Mouse (Mus musculus): ENCODE data around the gene Olfr1315-ps1. TPM values are rescaled to one million over a fixed set of nuclear protein-coding genes. Genes with fewer than 3 reads are reported as not detected.

Gene Olfr1315-ps1
- total RNA-seq (2023): not detected

DNA sequence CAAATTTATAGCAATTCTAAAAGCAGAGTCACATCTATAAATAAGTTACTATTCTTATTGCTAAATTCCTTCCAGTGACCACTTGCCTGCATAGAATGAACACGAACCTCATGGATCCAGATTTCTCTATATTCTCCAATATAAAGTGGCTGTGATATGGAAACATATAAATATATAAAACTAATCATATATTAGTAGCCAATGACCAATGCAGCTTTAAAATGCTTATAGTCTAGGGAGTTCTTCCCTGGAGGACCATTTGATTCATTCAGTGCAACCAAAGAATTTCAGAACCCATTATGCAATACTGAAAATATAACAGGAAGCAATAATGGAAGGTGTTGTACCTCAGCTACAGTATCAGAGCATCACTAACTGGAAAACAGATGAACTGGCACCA lies at the start of gene Olfr1315-ps1:
Olfr1315-ps1 (minus strand) TSS at position 101 of the 400 bp plus-strand sequence.

GRCm38 (mm10) chr2:112153898-112154297 lies 38.7 kb upstream of the Olfr1315-ps1 start, which contains the start of gene Olfr1318:
TSS of gene Olfr1318 (plus strand) at chr2:112154198.

DNA sequence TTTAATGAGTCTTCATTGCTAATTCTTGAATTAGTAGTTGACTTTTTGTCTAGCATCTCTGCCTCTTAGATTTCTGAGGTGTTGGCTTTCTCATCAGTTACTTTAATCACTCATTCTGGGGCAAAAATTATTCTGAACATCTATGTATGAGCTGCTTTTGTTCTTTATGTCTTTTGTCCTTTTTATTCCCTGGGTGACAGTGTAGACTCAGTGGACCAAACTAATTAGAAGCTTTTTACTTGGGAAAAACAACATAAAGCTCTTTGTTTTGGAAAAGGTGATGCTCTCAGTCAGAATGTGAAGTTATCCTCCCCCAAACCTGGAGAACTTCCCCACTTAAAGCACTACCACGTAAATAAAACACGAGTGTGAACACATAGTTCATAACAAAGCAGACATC lies 24.8 kb upstream of the Olfr1315-ps1 start, which contains the start of gene Olfr1317:
Olfr1317 (plus strand) TSS at position 301 of the 400 bp plus-strand sequence.

DNA sequence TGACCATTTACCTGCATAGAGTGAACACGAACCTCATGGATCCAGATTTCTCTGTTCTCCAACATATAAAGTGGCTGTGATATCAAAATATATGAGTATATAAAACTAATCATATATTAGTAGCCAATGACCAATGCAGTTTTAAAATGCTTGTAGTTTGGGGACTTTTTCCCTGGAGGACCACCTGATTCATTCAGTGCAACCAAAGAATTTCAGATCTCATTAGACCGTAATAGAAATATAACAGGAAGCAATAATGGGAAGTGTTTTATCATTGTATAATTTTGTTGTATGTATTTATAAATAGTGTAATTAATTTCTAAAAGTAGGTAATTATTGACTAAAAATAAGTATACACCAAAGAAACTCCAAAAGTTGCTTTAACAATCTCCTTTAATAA lies 19.6 kb upstream of the Olfr1315-ps1 start, which contains the start of gene Olfr1316:
Olfr1316 (minus strand) TSS at position 101 of the 400 bp plus-strand sequence.

GRCm38 (mm10) chr2:112096681-112097080 lies 18.6 kb downstream of the Olfr1315-ps1 start, which contains the start of gene Olfr1314:
TSS of gene Olfr1314 (minus strand) at chr2:112096781.

GRCm38 (mm10) chr2:112077743-112078142 lies 37.5 kb downstream of the Olfr1315-ps1 start, which contains the start of gene Olfr1313:
TSS of gene Olfr1313 (minus strand) at chr2:112077843.

Other genes starting within 250 kb of the Olfr1315-ps1 start
- not detected for gene Olfr1305, start 238.3 kb downstream of the Olfr1315-ps1 start, total RNA-seq (2023)
- gene Olfr1306, start 199.2 kb downstream of the Olfr1315-ps1 start, total RNA-seq (2023): not detected
- under 1 TPM; 0.06 to 0.08 TPM for gene Olfr1307, start 166.0 kb downstream of the Olfr1315-ps1 start, total RNA-seq (2023)
- not detected for gene Olfr1308, start 150.5 kb downstream of the Olfr1315-ps1 start, total RNA-seq (2023)
- gene Olfr1309, start 125.2 kb downstream of the Olfr1315-ps1 start, total RNA-seq (2023): not detected
- gene Olfr1310, start 102.7 kb downstream of the Olfr1315-ps1 start, total RNA-seq (2023): not detected
- gene Olfr1311, start 91.0 kb downstream of the Olfr1315-ps1 start, total RNA-seq (2023): not detected
- not detected for gene Olfr1312, start 65.2 kb downstream of the Olfr1315-ps1 start, total RNA-seq (2023)
- gene Olfr1313, start 37.6 kb downstream of the Olfr1315-ps1 start, total RNA-seq (2023): not detected
- not detected for gene Olfr1314, start 18.7 kb downstream of the Olfr1315-ps1 start, total RNA-seq (2023)
- gene Olfr1316, start 19.5 kb upstream of the Olfr1315-ps1 start, total RNA-seq (2023): not detected
- not detected for gene Olfr1317, start 24.9 kb upstream of the Olfr1315-ps1 start, total RNA-seq (2023)
- not detected for gene Olfr1318, start 38.8 kb upstream of the Olfr1315-ps1 start, total RNA-seq (2023)
- 10 to 100 TPM; 79.3 to 79.9 TPM for gene Lpcat4, start 124.0 kb upstream of the Olfr1315-ps1 start, total RNA-seq (2023)
- gene Nutm1, start 143.9 kb upstream of the Olfr1315-ps1 start, total RNA-seq (2023): not detected
- gene Nop10, start 146.5 kb upstream of the Olfr1315-ps1 start, total RNA-seq (2023): 10 to 100 TPM; 48.3 to 50.6 TPM
- gene Slc12a6, start 150.4 kb upstream of the Olfr1315-ps1 start, total RNA-seq (2023): 100 to 1,000 TPM; 233 to 238 TPM
- not detected for gene Gm21985, start 150.9 kb upstream of the Olfr1315-ps1 start, total RNA-seq (2023)